Mouse (Mus musculus): ENCODE data around the gene Ilk.

DNA sequence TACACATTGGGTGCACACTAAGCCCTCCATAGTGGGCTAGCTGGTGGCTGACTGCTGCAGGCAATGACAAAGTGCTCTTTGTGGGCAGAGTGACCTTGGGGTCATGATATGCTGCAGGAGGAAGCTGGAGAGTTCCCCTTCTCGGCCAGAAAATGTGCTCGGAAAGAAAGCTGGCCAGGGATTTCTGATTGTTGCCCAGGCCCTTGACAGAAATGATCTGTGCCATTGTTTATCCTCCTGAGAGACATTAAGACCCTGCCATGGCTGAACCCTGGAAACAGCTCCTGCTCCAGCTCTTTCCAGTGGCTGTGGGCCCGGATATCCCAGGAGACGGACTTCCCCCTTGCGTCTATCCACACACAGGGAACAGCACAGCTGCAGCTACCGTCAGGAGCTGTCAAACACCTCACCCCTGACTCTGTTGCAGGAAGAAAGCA is 31.4 kb downstream of the Ilk start:
- TF ChIP-seq POLR2A (IDR thresholded peaks at IDR 0.05; ENCODE audit: control insufficient read depth, low read depth, low read length) = no peak
- TF ChIP-seq CTCF (IDR thresholded peaks at IDR 0.05; ENCODE audit: control insufficient read depth, insufficient read depth, insufficient replicate concordance, low read depth, low read length) = no peak

All from testis, adult 2 months (tissue).